Mouse (Mus musculus): ENCODE results near the gene Pla2g2c. TPM values are rescaled to one million over a fixed set of nuclear protein-coding genes. Genes with fewer than 3 reads are reported as not detected.

Pla2g2c gene
- total RNA-seq, 2 experiments from 2014 or later, result not detected

- intact Hi-C loops (cut with DNase I), result loop anchor here (5.0 kb wide), 2 partner anchors 137 to 197 kb away; no protein-coding TSS in a partner anchor
- no peak for DNase-seq (ENCODE audit: extremely low spot score in 1 of 2, low spot score in 2 of 2)
These were observed 20.4 kb upstream of the Pla2g2c start for GRCm38 (mm10) chr4:138704169-138704568.

DNA sequence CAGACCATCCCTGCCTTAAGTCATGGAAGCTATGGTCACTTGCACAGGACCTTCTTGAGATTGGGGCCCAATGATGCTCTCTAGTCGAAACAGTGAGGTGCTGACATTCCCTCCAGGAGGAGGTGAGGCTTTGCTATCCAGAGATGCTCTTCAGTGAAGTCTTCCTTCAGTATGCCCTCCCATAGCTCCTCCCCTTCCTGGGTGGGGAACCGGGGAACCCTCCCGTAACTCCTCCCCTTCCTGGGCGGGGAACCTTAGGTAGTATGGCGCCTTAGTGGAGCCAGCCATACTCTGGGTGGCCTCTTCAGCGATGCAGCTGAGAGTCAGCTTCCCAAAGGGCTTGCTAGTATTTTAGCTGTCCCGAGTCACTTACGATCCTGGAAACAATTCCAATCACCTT, 18.0 kb upstream of the Pla2g2c start:
- DNase-seq (ENCODE audit: extremely low spot score in 1 of 2, low spot score in 2 of 2), result no peak
- intact Hi-C loops (cut with DNase I), result loop anchor here (5.0 kb wide), 2 partner anchors 86 to 146 kb away; no protein-coding TSS in a partner anchor

DNA sequence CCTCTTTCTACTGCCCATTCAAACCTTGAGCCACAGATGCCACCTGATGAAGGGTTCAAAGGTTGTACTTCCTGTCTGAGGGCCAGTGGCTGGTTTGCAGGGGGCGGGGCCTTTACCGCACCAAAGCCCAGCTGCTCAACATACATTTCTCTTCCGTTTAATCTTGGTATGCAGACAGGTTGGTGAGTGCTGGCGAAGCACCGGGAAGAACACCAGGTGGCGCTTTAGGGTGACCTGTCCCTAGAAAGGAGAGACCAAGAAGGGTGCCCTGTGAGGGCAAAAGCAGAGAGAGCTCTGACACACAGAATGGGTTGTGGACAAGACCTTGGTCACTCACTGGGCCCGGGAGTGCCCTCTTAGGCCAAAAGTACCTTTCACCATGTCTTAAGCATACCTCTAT, 16.0 kb upstream of the Pla2g2c start:
- DNase-seq (ENCODE audit: extremely low spot score in 1 of 2, low spot score in 2 of 2), result peak in 1 of 2 experiments; percentile 72
- intact Hi-C loops (cut with DNase I), result loop anchor here (5.0 kb wide), 2 partner anchors 84 to 144 kb away; no protein-coding TSS in a partner anchor

GRCm38 (mm10) chr4:138709246-138709645, 15.3 kb upstream of the Pla2g2c start:
- no peak for DNase-seq (ENCODE audit: extremely low spot score in 1 of 2, low spot score in 2 of 2)
- intact Hi-C loops (cut with DNase I), result loop anchor here (5.0 kb wide), 2 partner anchors 83 to 143 kb away; no protein-coding TSS in a partner anchor

GRCm38 (mm10) chr4:138709944-138710343, 14.6 kb upstream of the Pla2g2c start:
- no peak for DNase-seq (ENCODE audit: extremely low spot score in 1 of 2, low spot score in 2 of 2)
- intact Hi-C loops (cut with DNase I), result loop anchor here (5.0 kb wide), 2 partner anchors 82 to 142 kb away; no protein-coding TSS in a partner anchor

DNA sequence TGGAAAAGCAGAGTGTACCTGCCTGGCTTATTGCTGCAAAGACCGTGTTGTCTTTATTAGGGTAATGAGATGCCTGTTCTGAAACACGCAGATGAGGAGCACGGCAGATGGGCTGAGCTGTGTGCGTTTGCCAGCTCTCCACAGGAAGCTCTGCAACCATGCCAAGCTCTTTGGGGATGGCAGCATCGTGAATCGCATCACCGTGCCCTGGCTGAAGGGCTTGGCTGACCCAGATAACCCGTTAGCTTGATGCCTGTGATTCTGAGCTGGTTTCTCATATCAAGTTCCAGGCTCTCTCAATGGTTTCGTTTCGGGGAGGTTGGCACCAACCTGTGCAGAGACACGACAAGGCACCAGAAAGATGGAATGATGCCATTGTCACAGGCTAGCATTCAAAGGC, 14.0 kb upstream of the Pla2g2c start:
- intact Hi-C loops (cut with DNase I), result no loop called here
- DNase-seq (ENCODE audit: extremely low spot score in 1 of 2, low spot score in 2 of 2), result no peak

DNA sequence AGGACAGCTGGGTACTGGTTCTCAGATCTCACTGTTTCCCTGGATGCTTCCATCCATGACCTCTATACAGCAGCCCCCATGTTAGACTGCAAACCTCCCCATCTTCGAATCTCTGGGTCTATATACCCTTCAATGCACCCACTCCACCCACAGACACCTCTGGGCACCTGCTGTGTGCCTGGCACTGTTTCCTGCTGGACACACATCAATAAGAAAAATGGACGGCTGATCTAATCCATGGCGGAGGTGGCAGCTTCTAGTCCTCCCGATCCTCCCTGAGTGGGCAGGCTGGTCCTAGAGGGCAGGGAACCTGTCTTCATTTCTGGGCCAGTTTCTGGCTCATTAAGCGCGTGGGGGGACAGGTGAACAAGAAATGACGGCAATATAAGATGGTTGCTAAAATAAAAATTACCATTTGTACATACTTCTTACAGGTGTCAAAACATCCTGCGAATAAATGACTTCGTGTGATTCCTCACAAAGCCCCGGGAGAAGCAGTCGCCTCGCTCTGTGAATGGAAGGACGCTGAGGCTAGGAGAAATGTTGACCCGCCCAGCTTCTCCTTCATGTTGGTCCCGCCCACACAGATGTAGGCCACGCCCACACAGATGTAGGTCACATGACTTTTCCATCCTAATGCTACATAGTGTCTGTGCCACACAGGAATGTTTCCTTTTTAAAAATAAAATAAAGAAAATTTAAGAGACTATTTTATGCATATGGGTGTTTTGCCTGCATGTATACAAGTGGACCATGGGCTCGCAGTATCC, 13.4 kb upstream of the Pla2g2c start:
- no peak for DNase-seq (ENCODE audit: extremely low spot score in 1 of 2, low spot score in 2 of 2)
- intact Hi-C loops (cut with DNase I), result no loop called here

GRCm38 (mm10) chr4:138712096-138712495, 12.5 kb upstream of the Pla2g2c start:
- intact Hi-C loops (cut with DNase I), result no loop called here
- DNase-seq (ENCODE audit: extremely low spot score in 1 of 2, low spot score in 2 of 2), result no peak

DNA sequence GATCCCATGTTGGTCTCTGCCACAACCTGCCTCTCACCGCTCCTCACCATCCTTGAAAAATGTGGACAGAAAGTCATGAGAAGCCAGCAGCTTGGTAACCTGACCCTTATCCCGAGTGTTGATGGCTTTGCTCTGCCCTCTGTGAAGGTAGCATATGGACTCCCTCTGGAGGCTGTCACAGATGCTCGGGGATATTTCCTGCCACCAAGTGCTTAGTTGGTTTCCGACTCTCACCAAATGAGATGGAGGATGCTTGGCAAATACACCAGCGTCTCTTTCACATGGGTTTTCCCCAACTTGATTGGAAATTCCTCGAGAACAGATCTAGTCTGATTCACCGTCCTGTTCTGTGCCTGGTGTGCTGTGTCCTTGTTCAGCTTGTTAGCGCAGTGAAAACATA, 12.0 kb upstream of the Pla2g2c start:
- no peak for DNase-seq (ENCODE audit: extremely low spot score in 1 of 2, low spot score in 2 of 2)
- intact Hi-C loops (cut with DNase I), result no loop called here

DNA sequence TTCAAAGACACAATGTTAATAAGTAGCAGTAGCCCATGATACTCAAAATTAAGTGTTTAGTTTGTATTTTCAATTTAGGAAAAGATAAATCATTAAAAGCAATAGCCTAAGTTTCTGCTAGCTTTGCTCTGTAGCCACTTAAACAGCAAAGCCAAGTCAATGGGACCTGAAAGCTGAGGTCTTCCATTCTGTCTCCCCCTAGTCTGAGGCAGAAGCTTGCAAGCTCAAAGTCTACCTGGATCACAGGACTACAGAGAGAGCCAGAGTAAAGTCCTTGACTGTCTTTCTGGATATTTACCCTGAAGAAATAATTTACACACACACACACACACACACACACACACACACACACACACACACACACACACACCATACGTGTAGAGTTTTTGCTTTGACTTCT, 10.4 kb upstream of the Pla2g2c start:
- no peak for DNase-seq (ENCODE audit: extremely low spot score in 1 of 2, low spot score in 2 of 2)
- intact Hi-C loops (cut with DNase I), result no loop called here

- intact Hi-C loops (cut with DNase I), result loop anchor here (5.0 kb wide), 1 partner anchor 66 kb away; no protein-coding TSS in a partner anchor
- no peak for DNase-seq (ENCODE audit: extremely low spot score in 1 of 2, low spot score in 2 of 2)
These were observed 7.9 kb upstream of the Pla2g2c start for GRCm38 (mm10) chr4:138716697-138717096.

DNA sequence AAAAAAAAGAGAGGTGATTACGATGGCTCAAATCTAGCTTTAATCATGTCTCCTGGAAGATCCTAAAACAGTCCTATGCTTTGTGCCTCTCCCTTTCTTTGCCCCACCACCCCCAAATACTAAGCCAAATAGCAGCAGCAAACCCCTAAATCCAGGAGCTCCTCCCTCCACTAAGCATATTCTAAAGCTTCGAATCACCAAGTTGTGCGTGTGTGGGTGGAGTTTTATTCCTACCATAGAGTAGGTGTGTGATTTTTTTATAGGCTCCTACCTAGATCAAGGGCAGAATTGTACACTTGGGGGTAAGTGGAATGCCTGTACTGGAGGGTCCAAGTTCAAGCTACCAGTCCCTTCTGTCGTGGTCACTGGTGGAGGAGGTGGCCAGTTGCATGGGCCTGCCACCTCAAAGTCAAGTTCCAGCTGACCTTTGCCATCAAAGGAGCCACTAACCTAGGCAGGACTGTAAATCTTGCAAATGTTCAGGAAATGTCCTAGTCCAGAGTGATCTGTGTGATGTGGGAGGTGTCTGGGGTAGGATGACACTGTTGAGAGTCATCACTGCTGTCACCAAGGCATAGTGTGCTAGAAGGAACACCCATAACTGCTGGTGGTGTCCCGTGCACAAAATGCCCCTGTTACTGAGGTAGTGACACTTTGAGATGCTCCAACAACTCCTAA, 5.9 kb upstream of the Pla2g2c start:
- intact Hi-C loops (cut with DNase I), result loop anchor here (5.0 kb wide), 1 partner anchor 64 kb away; no protein-coding TSS in a partner anchor
- DNase-seq (ENCODE audit: extremely low spot score in 1 of 2, low spot score in 2 of 2), result no peak

GRCm38 (mm10) chr4:138719264-138719596, 5.4 kb upstream of the Pla2g2c start:
- intact Hi-C loops (cut with DNase I), result loop anchor here (5.0 kb wide), 1 partner anchor 63 kb away; no protein-coding TSS in a partner anchor
- DNase-seq (ENCODE audit: extremely low spot score in 1 of 2, low spot score in 2 of 2), result no peak

DNA sequence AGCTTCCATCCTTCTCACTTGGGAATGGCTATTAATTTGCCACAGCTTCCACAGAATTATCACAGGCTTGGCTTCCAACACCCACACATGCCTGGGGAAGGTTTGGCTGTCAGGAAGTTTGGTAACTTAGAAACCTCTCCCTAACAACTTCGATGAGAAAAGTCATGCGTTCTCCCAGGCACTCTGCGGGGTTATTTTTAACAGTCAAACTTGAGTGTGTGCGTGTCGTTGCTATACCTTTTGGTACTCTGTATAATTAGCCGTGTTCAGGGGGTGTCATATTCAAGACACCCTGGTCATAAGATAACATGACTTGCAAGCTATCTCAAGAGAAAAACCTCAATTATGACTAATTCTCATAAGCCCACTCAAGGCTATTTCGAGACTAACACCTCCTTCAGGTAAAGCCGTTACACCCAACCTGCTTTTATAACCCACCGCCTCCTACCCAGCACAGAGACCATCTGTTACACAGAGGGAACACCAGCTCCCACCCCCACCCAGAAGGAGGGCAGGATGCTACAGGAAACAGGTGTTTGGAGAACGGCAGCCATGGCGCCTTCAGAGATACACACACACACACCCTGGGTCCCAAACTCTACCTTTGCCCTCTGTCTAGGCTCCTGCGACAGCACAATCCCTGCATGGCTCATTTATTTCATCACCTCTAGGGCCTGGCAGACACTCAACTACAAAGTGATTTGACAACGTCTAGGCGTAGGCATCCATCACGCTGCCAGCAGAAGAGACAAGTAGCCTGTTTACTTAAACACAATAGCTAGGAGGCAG, 905 bp upstream of the Pla2g2c start:
- intact Hi-C loops (cut with DNase I), result no loop called here
- DNase-seq (ENCODE audit: extremely low spot score in 1 of 2, low spot score in 2 of 2), result no peak

GRCm38 (mm10) chr4:138725127-138725461, 502 bp downstream of the Pla2g2c start:
- DNase-seq (ENCODE audit: extremely low spot score in 1 of 2, low spot score in 2 of 2), result peak in 1 of 2 experiments; percentile 90
- intact Hi-C loops (cut with DNase I), result no loop called here

GRCm38 (mm10) chr4:138725751-138726150, 1.2 kb downstream of the Pla2g2c start:
- intact Hi-C loops (cut with DNase I), result no loop called here
- DNase-seq (ENCODE audit: extremely low spot score in 1 of 2, low spot score in 2 of 2), result no peak

GRCm38 (mm10) chr4:138729018-138729703, 4.6 kb downstream of the Pla2g2c start:
- intact Hi-C loops (cut with DNase I), result no loop called here
- no peak for DNase-seq (ENCODE audit: extremely low spot score in 1 of 2, low spot score in 2 of 2)

GRCm38 (mm10) chr4:138734105-138734504, 9.5 kb downstream of the Pla2g2c start:
- no peak for DNase-seq (ENCODE audit: extremely low spot score in 1 of 2, low spot score in 2 of 2)
- intact Hi-C loops (cut with DNase I), result no loop called here

- intact Hi-C loops (cut with DNase I), result no loop called here
These were observed 10.3 kb downstream of the Pla2g2c start for GRCm38 (mm10) chr4:138734863-138735262.

More at GRCm38 (mm10) chr4:138734863-138735262, 10.3 kb downstream of the Pla2g2c start:
- DNase-seq (ENCODE audit: extremely low spot score in 1 of 2, low spot score in 2 of 2), result no peak
